Mouse (Mus musculus) kidney, embryonic 15.5 days (tissue): ENCODE data around the gene Foxn3. TPM values are rescaled to one million over a fixed set of nuclear protein-coding genes. Genes with fewer than 3 reads are reported as not detected.

Experiments
- ATAC-seq: fragments of 200-750 bp; cut with Nextera tagmentation; replicated peaks from 2 replicates; pipeline ENCODE4 v1.8.0; 2017; ENCODE audit warnings: moderate TSS enrichment; ENCODE audit not compliant: low FRiP score
- H3K27ac ChIP-seq: fragments of 300-500 bp; sonication (generic); 2 replicates; pipeline ENCODE4 v1.5.1; 2015; ENCODE audit warnings: mild to moderate bottlenecking, inconsistent platforms
- H3K27me3 ChIP-seq: fragments of 300-500 bp; sonication (generic); 2 replicates; pipeline ENCODE4 v1.6.1; 2015; ENCODE audit warnings: inconsistent platforms
- H3K36me3 ChIP-seq: fragments of 300-500 bp; sonication (generic); 2 replicates; pipeline ENCODE4 v1.6.1; 2015; ENCODE audit warnings: inconsistent platforms
- H3K4me1 ChIP-seq: fragments of 300-500 bp; sonication (generic); 2 replicates; pipeline ENCODE4 v1.6.1; 2015; ENCODE audit warnings: inconsistent platforms
- H3K4me2 ChIP-seq: fragments of 300-500 bp; sonication (generic); 2 replicates; pipeline ENCODE4 v1.6.1; 2015; ENCODE audit warnings: moderate library complexity, mild to moderate bottlenecking, inconsistent platforms
- H3K4me3 ChIP-seq: fragments of 300-500 bp; sonication (generic); replicated peaks from 2 replicates; pipeline ENCODE4 v1.5.1; 2015; ENCODE audit warnings: mild to moderate bottlenecking, inconsistent platforms
- H3K9ac ChIP-seq: fragments of 300-500 bp; sonication (generic); 2 replicates; pipeline ENCODE4 v1.6.1; 2015; ENCODE audit warnings: mild to moderate bottlenecking, inconsistent platforms
- H3K9me3 ChIP-seq: fragments of 300-500 bp; sonication (generic); replicated peaks from 2 replicates; pipeline ENCODE4 v1.6.1; 2016; ENCODE audit warnings: inconsistent platforms
- WGBS: fragments of 180-500 bp; shearing (Covaris S2); methylation state at CpG from one replicate; pipeline ENCODE4 v1.1.7; 2015; ENCODE audit warnings: mixed read lengths; 5-methylcytosine and 5-hydroxymethylcytosine counted together
- polyA plus RNA-seq: library from polyadenylated mRNA; unstranded; fragments of >200 nt; fragmentation: Nextera tagmentation; extraction: Ambion mirVana; gene quantifications from 2 replicates; pipeline ENCODE4 v1.2.1, GENCODE M21; 2015

Foxn3 gene
- polyA plus RNA-seq, 1 experiment from 2014 or later: 65.7 TPM

DNA sequence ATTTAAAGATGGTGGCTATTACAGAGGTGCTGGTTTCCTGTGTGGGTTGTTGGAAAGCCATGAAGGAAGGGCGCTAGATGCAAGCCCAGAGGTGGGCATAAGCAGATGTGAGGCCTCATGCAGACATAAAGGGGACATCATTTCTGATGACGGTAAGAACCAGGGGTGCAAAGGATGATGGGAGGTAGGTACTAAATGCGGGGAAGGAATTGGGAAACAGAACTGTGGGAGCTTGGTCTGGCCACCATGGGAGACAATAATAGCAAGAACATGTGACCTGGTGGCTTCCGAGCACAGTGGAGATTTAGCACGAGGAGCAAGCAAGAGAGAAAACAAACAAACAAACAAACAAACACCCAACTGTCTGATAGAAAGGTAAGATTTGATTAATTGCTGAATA is 46.1 kb downstream of the Foxn3 start:
- Histone ChIP-seq H3K9ac (no peak overlapping the region), H3K9me3 (no peaks in the 10 kb centered on the region), H3K27ac (no peak overlapping the region), H3K4me1 (peaks cover 10% of the 10 kb centered on the region; the same call in 1 of the 2 replicates), H3K36me3 (no peaks in the 10 kb centered on the region), H3K4me3 (no peak overlapping the region), H3K4me2 (no peak overlapping the region), H3K27me3 (no peaks in the 10 kb centered on the region)
- 91% methylated on average over 5 of the region's 5 CpGs for WGBS
- ATAC-seq: no peak

DNA sequence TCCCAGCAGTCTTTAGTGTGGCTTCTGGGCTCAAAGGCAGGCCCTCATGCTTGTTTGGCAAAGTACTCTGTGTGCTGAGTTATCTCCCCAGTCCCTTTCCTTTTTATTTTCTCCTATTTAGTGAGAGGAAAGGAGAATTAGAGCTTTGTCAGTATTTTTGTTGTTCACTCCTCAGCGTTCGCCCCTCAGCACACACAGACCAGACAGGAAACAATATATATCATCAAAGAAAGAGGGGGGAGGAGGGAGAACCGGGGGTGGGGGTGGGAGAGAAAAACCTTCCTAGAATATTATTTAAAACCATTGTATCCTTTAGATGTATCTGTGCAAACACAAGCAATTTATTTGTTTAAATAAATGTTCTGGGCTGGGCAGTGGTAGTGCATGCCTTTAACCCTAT is 47.9 kb downstream of the Foxn3 start:
- Histone ChIP-seq H3K4me2 (no peak overlapping the region), H3K9me3 (no peaks in the 10 kb centered on the region), H3K9ac (no peak overlapping the region), H3K27ac (no peak overlapping the region), H3K27me3 (no peaks in the 10 kb centered on the region), H3K4me1 (peaks cover 10% of the 10 kb centered on the region; the same call in 1 of the 2 replicates), H3K4me3 (no peak overlapping the region), H3K36me3 (no peaks in the 10 kb centered on the region)
- 37% methylated on average over 3 of the region's 3 CpGs for WGBS
- ATAC-seq: no peak

DNA sequence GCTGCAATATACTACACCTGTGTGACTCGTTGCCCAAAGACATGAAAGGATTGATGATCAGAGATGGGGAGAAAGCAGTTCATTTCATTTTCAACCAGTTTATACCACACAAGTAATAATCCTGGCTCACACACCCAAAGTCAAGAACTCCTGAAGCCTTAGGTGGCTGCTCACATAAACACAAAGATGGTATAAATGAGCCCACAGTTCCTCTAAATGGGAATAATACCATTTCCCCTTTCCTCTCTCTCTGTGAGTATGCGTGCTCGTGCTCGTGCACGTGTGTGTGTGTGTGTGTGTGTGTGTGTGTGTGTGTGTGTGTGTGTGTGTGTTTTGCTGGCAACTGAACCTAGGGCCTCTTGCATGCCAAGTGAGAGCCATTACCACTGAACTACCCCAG is 51.7 kb downstream of the Foxn3 start:
- Histone ChIP-seq H3K9ac (no peak overlapping the region), H3K4me3 (no peak overlapping the region), H3K4me1 (0 out of 2 replicates have a peak, but pooled peaks cover 2% of the 10 kb centered on the region), H3K27me3 (no peaks in the 10 kb centered on the region), H3K36me3 (no peaks in the 10 kb centered on the region), H3K4me2 (no peak overlapping the region), H3K27ac (no peak overlapping the region), H3K9me3 (no peaks in the 10 kb centered on the region)
- ATAC-seq: no peak
- 94% methylated on average over 5 of the region's 5 CpGs for WGBS

DNA sequence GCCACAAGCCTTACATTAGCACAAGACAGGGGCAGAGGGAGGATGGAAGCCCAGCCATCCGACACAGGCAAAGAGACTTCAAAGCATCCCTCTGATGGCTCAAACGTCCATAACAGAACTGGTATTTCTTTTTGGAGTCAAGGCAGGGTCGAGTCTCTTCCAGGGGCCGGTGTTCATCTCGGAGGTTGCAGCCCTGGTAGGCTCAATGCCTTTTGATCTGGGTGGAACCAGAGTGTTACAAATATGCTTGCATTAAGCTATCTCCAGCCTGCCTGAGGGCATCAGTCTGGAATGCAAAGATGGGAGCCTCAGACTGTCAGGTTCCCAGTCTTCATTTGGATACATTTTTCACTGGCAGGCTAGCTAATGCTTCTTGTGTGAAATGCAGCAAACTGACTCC is 52.6 kb downstream of the Foxn3 start:
- no peak overlapping the region for H3K27ac ChIP-seq
- H3K27me3 ChIP-seq: no peaks in the 10 kb centered on the region
- 35% methylated on average over 5 of the region's 5 CpGs for WGBS
- H3K4me1 ChIP-seq: 0 out of 2 replicates have a peak, but pooled peaks cover 2% of the 10 kb centered on the region
- H3K9ac ChIP-seq: no peak overlapping the region
- no peak for ATAC-seq
- H3K4me3 ChIP-seq: no peak overlapping the region
- no peaks in the 10 kb centered on the region for H3K36me3 ChIP-seq
- no peaks in the 10 kb centered on the region for H3K9me3 ChIP-seq
- no peak overlapping the region for H3K4me2 ChIP-seq

DNA sequence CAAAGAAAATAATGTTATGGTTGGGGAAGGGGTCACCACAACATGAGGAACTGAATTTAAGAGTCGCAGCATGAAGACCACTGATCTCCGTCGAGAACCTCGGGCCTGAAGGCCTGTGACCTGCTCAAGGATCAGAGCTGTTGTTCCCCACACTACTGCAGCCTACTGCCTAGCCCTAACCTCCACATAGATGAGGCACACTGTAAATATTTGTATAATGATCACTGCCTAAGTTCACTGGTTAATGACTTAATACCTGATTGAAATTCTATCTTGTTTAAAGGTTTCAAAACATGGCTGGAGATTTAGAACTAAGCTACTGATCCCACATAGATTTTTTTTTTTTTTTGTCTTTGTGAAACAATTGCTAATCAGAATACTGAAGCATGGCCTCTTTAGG is 61.2 kb downstream of the Foxn3 start:
- Histone ChIP-seq H3K9me3 (no peaks in the 10 kb centered on the region), H3K4me3 (no peak overlapping the region), H3K9ac (no peak overlapping the region), H3K4me1 (no peaks in the 10 kb centered on the region), H3K27me3 (no peaks in the 10 kb centered on the region), H3K27ac (no peak overlapping the region), H3K36me3 (no peaks in the 10 kb centered on the region), H3K4me2 (no peak overlapping the region)
- 87% methylated on average over 4 of the region's 4 CpGs for WGBS
- ATAC-seq: no peak

DNA sequence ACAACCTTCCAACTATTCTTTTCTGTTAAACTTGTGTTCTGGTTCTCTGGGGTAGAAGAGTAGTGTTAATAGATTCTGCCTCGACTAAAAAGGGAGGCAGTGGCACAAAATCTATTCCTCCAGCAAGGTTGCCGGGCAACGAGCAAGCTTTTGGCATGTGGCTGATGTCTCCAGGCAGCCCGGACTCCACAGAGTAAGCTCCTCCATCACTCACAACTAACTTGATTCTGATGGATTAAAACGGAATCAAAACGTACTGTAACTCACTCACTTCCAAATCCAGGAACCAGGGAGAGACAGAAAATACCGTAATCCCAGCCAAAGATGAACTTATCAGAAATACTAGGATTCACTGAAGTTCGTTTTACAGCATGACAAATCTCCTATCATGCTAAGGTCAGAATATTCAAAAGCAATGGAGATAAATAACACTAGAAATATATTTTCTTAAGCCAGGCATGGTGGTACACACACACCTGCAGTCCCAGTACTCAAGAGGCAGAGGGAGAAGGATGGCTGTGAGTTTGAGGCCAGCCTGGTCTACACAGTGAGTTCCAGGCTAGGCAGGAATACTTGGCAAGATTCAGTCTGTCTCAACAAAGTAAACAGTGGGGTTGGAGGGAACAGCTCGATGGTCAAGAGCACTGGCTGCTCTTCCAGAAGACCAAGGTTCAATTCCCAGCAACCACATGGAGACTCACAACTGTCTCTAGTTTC is 64.2 kb downstream of the Foxn3 start:
- Histone ChIP-seq H3K27ac (no peak overlapping the region), H3K4me2 (no peak overlapping the region), H3K36me3 (no peaks in the 10 kb centered on the region), H3K4me1 (no peaks in the 10 kb centered on the region), H3K9me3 (no peaks in the 10 kb centered on the region), H3K27me3 (no peaks in the 10 kb centered on the region), H3K4me3 (no peak overlapping the region), H3K9ac (no peak overlapping the region)
- ATAC-seq: no peak
- WGBS: 71% methylated on average over 9 of the region's 9 CpGs

DNA sequence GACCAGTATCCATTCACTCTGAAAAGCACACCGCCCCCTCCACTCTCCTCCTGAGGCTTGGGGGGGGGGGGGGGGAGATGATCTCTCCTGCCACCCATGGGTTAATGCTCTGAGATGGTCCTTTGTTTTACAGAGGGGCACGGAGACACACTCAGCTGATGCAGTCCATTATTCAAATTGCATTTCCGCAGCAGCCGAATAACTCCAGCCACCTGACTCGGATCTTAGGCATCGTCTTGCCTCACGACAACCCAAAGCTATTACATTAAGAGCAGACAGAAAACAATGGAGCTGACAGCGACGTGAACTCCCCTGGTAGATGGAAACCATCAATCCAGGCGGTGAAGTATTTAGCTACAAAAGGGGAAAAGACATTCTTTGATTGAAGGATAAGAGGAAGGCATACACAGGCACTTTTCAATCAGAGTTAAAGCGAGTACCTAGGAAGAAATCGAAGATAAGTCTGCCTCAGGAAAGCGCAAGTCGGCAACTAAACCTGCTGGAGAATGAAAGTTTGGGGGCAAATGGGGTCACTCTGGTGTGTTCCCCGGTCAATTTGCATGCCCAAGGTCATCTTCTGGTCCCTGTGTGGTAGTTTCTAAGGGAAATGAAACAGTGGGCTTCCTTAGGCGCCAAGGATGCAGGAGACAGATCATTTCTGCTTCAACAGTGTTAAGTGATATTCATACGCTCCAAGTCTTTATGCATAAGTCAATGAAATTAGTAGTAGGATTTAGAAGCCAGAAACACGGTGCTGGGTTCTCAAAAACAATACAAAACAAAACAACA is 65.0 kb downstream of the Foxn3 start:
- H3K4me1 ChIP-seq: no peaks in the 10 kb centered on the region
- H3K9me3 ChIP-seq: no peaks in the 10 kb centered on the region
- no peak for ATAC-seq
- no peaks in the 10 kb centered on the region for H3K36me3 ChIP-seq
- no peak overlapping the region for H3K9ac ChIP-seq
- no peak overlapping the region for H3K4me2 ChIP-seq
- 60% methylated on average over 18 of the region's 18 CpGs for WGBS
- H3K4me3 ChIP-seq: no peak overlapping the region
- no peak overlapping the region for H3K27ac ChIP-seq
- no peaks in the 10 kb centered on the region for H3K27me3 ChIP-seq

DNA sequence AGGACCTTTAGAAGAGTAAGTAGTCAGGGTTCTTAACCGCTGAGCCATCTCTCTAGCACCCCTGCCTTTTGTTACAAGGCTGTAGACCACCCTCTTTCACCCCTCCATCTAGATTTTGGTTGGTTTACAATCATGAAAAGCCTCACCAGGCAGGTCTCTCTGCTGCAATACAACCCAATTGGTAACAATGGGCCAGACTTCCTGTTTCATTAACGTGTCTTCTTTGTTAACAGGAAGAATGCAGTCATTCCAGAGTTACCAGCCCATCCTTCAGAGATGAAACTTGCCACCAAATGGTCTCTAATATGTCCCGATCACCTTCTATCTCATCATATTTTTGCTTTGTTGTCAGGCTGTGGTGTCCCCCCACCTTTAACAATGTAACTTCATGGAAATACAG is 66.4 kb downstream of the Foxn3 start:
- H3K27me3 ChIP-seq: no peaks in the 10 kb centered on the region
- H3K4me3 ChIP-seq: no peak overlapping the region
- H3K9ac ChIP-seq: no peak overlapping the region
- WGBS: 81% methylated on average over 3 of the region's 3 CpGs
- no peaks in the 10 kb centered on the region for H3K4me1 ChIP-seq
- H3K4me2 ChIP-seq: no peak overlapping the region
- no peak for ATAC-seq
- no peaks in the 10 kb centered on the region for H3K9me3 ChIP-seq
- H3K27ac ChIP-seq: no peak overlapping the region
- no peaks in the 10 kb centered on the region for H3K36me3 ChIP-seq

DNA sequence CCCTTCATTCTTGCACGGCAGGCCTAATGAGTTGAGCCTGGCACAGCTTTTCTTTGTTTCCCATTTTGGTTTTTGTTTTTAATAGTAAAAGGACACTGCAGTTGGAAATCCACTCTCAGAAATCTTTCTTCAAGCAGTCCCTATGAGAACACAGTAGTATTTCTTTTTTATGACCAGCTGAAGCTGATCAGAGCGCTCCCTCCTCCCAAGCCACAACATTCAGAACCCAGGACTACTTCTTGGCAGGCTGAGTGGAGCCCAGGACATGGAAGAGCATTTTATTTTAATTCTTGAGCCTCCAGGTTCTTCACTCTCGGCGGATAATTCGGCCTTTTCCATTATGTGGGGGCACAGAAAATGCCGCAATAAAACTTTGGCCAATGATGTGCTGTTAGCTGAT is 73.2 kb downstream of the Foxn3 start:
- peak; percentile 87 for ATAC-seq

DNA sequence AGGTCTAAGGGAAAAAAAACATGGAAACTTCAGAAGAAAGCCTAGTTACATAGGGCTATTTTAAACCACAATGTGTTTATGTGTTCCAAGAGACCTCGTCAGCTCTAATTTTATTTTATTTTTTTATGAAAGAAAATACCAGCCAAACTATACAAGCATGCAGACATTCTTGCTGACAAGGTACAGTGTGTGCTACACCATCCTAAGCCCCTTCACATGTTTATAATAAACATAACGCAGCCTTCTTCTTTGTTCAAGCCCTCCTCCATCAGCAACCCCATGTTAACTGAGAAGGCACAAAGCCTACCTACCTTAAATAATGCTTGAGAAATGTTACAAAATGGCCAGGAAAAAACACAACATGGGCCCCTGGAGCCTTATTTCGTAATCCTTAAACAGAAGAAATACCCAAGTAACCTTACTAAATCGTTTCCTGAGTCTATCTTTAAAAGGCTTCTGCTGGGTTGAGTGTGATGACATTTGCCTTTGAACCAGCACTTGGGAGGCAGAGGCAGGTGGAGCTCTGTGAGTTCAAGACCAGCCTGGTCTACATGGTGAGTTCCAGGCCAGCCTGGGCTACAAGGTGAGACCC is 74.3 kb downstream of the Foxn3 start:
- no peak overlapping the region for H3K4me2 ChIP-seq
- no peak for ATAC-seq
- no peak overlapping the region for H3K9ac ChIP-seq
- H3K4me1 ChIP-seq: peaks cover 19% of the 10 kb centered on the region
- H3K4me3 ChIP-seq: no peak overlapping the region
- H3K36me3 ChIP-seq: no peaks in the 10 kb centered on the region
- H3K9me3 ChIP-seq: no peaks in the 10 kb centered on the region
- no peaks in the 10 kb centered on the region for H3K27me3 ChIP-seq
- no peak overlapping the region for H3K27ac ChIP-seq
- WGBS: 88% methylated on average over 4 of the region's 4 CpGs

More for the DNA sequence above, 73.2 kb downstream of the Foxn3 start:
- 47% methylated on average over 6 of the region's 6 CpGs for WGBS
- no peak overlapping the region for H3K4me2 ChIP-seq
- no peak overlapping the region for H3K9ac ChIP-seq
- H3K4me3 ChIP-seq: no peak overlapping the region
- H3K27me3 ChIP-seq: no peaks in the 10 kb centered on the region
- no peaks in the 10 kb centered on the region for H3K9me3 ChIP-seq
- H3K4me1 ChIP-seq: peaks cover 19% of the 10 kb centered on the region
- H3K36me3 ChIP-seq: no peaks in the 10 kb centered on the region
- H3K27ac ChIP-seq: peak overlapping the region; percentile 68

DNA sequence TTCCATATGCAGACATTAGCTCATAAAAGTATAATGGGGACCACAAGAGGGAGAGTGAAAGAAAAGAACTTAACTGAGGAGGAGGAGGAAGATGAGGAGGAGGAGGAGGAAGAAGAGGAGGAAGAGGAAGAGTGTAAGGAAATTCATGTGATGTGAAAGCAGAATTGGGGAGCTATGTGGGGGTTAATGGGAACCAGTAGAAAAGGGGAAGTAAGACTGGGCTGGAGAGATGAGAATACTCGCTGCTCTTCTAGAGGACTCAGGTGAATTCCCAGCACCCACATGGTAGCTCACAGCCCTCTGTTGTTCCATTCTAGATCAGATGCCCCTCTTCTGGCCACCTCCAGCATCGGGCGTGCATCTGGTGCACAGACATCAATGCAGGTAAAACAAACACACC is 83.0 kb downstream of the Foxn3 start:
- H3K4me3 ChIP-seq: no peak overlapping the region
- H3K9ac ChIP-seq: no peak overlapping the region
- no peak for ATAC-seq
- H3K4me1 ChIP-seq: no peaks in the 10 kb centered on the region
- no peaks in the 10 kb centered on the region for H3K36me3 ChIP-seq
- WGBS: 87% methylated on average over 3 of the region's 3 CpGs
- H3K4me2 ChIP-seq: no peak overlapping the region
- no peak overlapping the region for H3K27ac ChIP-seq
- no peaks in the 10 kb centered on the region for H3K9me3 ChIP-seq
- no peaks in the 10 kb centered on the region for H3K27me3 ChIP-seq

DNA sequence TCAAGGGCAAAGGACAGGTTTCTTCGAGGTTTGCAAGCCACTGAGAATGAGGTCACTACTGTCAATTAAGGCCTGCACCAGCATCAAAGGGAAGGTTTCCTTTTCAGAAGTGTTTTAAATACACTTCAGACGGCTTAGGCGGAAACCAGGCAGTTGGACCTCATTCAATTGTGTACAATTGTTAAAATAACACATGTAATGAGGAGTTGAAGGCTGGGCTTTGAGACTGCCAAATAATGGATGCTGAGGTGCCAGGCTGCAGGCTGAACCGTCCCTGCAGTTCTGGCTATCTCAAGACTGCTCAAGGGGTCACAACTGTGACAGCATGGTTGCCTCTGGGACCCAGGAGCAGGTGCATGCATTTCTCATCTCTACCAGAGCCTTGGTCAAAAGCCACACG is 89.2 kb downstream of the Foxn3 start:
- no peaks in the 10 kb centered on the region for H3K9me3 ChIP-seq
- 0 out of 2 replicates have a peak, but pooled peaks cover 2% of the 10 kb centered on the region for H3K4me1 ChIP-seq
- H3K27ac ChIP-seq: no peak overlapping the region
- H3K36me3 ChIP-seq: no peaks in the 10 kb centered on the region
- H3K4me3 ChIP-seq: no peak overlapping the region
- ATAC-seq: no peak
- H3K4me2 ChIP-seq: no peak overlapping the region
- no peak overlapping the region for H3K9ac ChIP-seq
- WGBS: 37% methylated on average over 5 of the region's 5 CpGs
- no peaks in the 10 kb centered on the region for H3K27me3 ChIP-seq
